Mouse (Mus musculus): ENCODE data around the gene Synj1.
A peak's percentile ranks its signal among the peaks of the same experiment; 100 is the strongest.

Synj1 gene

GRCm38 (mm10) chr16:91009942-91010529, 1.1 kb downstream of the Synj1 start:
- peak; percentile 28 for DNase-seq (ENCODE audit: low spot score)

DNA sequence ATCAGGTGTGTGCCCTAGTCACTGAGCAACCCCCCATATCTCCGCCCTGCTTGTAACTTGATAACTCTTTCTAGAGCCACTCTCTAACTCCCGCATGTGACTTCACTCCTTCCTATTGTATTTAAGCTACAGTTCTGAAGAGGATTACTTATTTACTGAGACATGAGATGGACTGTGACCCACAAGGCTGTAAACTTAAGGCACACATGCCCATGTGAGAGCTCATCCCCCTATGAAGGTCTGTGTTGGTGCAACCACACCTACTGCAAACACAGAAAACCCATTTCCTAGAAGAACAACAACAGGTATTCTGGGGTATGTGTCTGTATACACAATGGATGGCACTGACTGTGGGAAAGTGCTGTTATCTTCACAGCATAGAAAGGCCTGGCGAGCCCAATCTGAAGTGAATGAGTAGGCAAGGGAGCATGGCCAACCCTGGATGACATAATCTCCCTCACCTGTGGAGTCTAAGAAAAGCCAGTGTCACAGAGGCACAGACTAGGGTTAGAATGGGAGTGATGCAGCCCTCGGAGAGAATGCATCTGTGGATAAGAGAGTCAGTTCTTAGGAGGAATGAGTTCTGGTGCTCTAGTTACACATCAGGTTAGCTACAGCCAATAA, 6.1 kb downstream of the Synj1 start:
- DNase-seq (ENCODE audit: low spot score): no peak

- no peak for DNase-seq (ENCODE audit: low spot score)
Observed at GRCm38 (mm10) chr16:91001098-91001497, 10.0 kb downstream of the Synj1 start.

DNA sequence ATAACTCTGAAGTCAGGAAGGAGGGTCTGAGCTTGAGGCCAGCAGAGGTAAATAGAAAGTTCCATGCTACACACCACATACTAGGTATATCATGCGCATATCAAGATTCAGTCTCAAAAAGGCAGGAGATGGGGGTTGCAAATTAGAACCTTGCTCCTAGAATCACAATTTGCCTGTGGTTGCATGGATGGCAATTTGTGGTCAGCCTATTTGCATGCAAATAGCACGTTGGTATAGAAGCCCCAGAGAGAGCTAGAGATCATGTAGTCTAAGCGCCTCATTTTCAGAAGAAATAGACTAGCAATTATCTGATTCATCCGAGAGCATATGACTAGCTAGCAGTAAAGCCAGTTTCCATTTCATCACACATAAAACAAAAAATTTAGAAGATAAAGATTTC, 11.3 kb downstream of the Synj1 start:
- no peak for DNase-seq (ENCODE audit: low spot score)

DNA sequence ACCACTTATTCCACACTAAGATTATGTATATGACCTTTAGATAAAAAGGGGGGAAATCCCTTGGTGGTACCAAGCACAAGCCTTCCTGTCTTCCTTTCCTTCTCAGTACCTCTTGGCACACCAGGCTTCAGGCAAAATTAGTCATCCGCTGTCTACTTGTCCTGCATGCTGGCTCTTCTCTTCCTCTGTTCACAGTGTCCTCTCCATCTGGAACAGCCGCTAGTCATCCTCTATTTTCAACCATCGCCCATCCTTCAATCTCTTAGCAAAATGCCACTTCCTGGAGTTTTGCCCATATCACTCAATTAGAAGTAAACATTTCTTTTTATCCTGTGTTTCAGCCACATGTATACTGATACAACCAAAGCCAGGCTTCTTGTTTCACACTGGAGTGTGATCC, 13.3 kb downstream of the Synj1 start:
- DNase-seq (ENCODE audit: low spot score): no peak

DNA sequence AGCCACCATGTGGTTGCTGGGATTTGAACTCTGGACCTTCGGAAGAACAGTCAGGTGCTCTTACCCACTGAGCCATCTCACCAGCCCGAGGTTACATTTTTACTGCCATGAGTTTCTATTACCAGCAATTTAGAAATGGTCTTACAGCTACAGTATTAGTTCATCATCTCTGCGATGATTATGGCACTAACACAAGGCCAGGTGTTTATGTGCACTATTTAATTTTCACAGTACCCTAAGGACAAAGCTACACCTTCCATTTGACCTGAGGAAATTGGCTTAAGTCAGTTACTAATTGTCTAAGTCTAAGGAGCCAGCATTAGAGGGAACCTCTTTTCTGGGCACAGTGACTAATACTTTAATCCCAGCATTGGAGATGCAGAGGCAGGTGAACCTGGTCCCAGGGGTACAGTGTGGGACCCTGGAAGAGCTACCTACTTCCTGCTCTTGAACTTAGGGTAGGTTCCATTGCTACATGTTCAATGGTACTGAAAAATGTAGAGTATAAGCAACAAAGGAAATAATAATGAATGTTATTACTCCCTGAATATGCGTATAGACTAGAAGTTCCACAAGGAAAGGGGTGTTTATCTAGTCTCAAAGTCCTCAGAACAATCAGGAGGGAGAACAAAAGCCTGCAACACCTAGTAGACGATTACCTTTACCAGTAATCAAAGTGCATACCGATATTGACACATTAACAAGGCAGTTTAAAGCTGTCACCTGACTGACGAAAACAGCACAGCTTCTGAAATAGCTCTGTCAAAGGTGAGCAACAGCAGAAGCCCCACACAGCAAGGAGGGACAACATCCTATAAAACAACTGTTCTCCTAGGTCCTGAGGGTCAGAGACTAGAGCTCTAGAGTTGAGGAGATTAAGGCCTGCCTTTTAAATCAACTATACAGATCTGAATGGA, 14.5 kb downstream of the Synj1 start:
- no peak for DNase-seq (ENCODE audit: low spot score)

DNA sequence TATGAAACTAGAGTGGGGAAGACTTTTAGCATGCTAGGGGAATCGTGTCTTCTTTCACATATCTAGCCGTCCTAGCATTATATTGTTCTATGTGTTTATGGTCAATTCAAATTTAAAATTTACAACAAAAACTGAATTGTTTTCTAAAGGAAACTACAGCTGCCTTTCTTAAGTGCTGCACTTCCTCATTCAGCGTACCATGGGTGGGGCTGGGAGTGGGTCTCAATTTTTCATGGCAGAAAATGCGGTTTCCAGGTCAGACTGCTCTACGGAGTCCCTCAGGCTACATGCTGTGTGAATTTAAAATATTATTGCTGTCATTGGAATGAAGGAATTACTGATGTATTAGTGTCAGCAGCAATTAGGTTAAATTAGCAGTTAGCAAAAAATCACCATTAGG, 15.6 kb downstream of the Synj1 start:
- no peak for DNase-seq (ENCODE audit: low spot score)

- DNase-seq (ENCODE audit: low spot score): peak; percentile 58
Observed at GRCm38 (mm10) chr16:90995023-90995422, 16.1 kb downstream of the Synj1 start.

- DNase-seq (ENCODE audit: low spot score): no peak
Observed at GRCm38 (mm10) chr16:90989162-90989561, 21.9 kb downstream of the Synj1 start.

DNA sequence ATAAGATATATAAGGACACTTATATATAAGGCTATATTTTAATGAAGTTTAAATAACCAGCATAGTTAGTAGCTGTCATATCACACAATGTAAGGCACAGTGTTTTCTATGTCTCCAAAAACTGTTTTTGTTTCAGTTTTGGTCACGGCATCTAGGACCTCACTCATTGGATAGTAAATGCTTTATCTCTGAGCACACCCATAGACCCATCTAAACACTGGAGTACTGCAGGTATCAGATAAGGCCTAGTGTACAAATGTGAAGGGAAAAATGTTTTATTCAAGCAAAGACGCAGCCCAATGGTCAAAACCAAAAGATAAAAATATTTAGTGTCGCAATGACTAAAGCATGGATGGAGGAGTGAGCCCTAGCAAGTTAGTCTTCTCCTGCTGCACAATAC, 22.4 kb downstream of the Synj1 start:
- DNase-seq (ENCODE audit: low spot score): no peak

DNA sequence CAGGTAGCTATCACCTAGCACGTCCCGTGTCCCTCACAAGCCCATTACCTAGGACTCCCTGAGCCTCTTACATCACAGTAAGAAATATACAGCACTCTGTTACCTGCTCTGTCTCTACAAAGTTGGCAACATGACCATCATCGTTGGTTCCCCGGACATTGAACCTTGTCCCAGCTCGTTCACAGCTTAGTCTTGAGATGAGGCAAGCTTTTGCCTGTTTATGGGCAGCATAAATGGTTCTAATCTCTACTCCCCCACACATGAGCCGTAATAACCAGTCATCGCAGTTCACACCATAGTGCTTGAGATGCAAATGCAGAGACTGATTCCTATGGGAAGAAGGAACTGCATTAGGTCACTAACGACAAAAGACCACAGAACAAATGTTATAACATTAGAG, 23.1 kb downstream of the Synj1 start:
- no peak for DNase-seq (ENCODE audit: low spot score)

DNA sequence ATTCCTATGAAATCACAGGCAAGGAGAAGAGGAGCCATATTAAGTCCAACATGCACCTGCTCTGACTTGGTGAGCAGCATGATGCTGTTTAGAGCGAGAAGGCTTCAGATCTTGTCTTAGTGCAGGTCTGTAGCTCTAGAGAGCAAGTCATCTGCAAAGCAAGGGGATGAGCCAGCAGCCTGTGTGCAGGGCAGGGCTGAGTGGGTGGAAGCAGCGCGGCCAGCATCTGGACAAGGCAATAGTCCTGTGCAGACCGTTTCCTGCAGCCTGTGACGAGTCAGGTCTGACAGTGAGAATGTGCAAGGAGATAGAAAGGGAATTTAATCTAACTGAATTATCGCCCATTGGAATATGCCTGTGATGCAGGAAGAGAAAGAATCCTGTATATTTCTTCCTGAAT, 40.1 kb downstream of the Synj1 start:
- no peak for DNase-seq (ENCODE audit: low spot score)

DNA sequence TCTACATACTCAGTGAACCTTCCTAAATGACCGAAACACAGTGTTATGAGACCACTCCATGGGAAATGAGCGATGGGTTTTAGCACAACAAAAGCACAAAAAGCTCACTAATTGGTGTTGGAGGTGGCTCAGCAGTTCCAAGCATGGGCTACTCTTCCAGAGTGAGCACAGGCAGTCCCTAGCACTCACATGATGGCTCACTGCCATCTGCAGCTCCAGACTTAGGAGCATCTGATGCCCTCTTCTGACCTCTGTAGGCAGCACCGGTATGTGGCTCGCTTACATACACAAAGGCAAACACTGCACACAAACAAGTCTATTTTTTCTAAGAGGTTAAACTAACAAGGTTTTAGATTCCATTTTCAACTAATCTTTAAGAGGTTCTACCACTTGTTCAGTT, 44.9 kb downstream of the Synj1 start:
- DNase-seq (ENCODE audit: low spot score): no peak

DNA sequence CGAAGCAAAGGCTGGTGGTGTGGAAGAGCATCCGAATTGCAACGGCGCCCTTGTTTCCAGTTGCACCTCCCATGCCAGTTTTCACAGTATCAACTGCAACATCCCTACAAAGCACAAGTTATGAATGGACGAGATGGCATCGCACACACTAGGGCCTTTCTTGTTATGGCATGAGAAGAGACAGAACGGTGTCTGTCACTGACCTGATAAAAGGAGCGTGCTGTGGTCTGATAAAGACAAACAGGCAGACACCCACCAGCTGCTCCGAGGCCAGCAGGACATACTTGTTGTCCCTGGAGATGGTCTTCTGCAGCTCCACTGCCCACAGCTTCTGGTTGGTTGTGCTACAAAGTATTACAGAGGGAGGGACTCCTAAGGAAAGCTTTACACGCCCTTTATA, 46.8 kb downstream of the Synj1 start:
- no peak for DNase-seq (ENCODE audit: low spot score)

GRCm38 (mm10) chr16:90963866-90964265, 47.2 kb downstream of the Synj1 start:
- DNase-seq (ENCODE audit: low spot score): no peak

GRCm38 (mm10) chr16:90963231-90963630, 47.9 kb downstream of the Synj1 start:
- no peak for DNase-seq (ENCODE audit: low spot score)

GRCm38 (mm10) chr16:90958301-90959085, 52.6 kb downstream of the Synj1 start:
- no peak for DNase-seq (ENCODE audit: low spot score)

DNA sequence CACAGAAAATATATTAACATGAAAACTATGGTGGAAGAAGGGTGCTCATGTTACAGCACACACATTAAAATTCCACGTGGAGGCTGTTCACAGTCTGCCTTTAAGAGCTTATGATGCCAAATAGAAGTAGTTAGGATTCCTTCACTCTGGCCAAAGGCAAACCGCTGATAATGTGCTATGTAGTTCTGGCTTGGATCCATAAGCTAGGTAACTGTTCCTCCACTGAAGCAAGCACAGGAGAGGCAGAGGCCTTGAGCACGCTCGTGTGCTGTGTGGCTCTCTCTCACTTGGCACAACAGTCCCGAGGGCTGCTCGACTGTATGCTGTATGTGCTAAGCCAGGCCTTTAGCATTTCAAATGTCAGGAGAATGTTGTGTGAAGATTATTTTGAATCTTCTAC, 55.6 kb downstream of the Synj1 start:
- DNase-seq (ENCODE audit: low spot score): no peak

GRCm38 (mm10) chr16:90953770-90954169, 57.3 kb downstream of the Synj1 start:
- DNase-seq (ENCODE audit: low spot score): no peak

- DNase-seq (ENCODE audit: low spot score): no peak
Observed at GRCm38 (mm10) chr16:90953147-90953546, 58.0 kb downstream of the Synj1 start.

DNA sequence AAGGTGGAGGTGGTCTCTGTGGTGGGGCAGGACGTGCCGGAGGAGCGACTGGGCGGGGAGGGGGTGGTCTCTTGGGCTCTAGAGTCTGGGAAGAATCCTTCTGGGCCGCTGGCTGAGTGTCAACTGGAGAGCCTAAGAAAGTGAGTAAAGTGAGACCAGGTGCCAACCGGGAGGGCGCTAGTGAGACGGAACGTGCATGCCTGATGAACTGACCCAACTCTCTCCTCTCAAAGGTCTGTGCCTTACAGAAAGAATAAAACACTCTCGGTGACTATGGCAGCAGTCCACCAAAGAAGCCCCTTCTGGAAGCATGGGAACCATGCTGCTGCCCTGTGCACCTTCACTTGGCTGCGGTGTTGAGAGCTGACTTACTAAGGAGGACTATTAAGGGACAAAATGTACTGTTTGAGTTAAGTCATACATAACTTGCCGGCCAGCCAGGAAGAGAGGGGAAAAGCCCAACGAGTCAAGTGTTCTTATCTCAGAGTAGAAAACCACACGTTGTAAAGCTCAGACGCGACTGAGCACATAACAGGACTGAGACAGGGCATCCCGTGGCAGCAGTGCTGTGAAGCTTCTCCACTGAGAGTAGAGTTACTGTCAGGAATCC, 60.6 kb downstream of the Synj1 start:
- no peak for DNase-seq (ENCODE audit: low spot score)

DNA sequence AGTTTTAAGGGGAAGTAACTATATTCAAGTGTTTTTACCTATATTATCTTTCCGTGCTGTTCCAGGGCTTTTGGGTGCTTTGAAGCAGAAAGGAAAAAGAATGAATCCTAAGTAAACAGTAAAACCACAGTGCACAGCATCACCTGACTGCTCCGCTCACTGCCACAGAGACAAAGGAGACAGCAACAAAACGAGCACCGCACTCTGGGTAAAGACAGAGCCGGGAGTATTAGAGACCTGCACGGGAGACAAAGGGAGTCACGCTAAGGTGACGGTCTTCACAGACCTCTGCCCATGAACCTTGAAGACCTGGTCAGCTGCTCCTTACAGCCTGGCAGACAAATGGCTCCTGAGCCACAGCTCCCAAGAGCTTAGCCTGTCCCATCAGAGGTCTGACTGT, 64.1 kb downstream of the Synj1 start:
- no peak for DNase-seq (ENCODE audit: low spot score)

All from adipocyte (in vitro differentiated cells).